Comparison of ENCODE assay signal across 8 mouse cellular contexts in genomic region chr9:86592676-86593668, GRCm38 (mm10). TPM values are rescaled to one million over a fixed set of nuclear protein-coding genes. Genes with fewer than 3 reads are reported as not detected.
DNase-seq lines count a peak whose midpoint lies in the region; ATAC-seq and TF ChIP-seq lines count a peak whose summit lies in the region.

No protein-coding gene starts in this region.

- H3K36me3 ChIP-seq in hindbrain, embryonic 14.5 days (replicated peaks; ENCODE audit: control insufficient read depth, insufficient read depth): no peaks in the 10 kb centered on the region; the same call in 1 of the 2 replicates
- no peaks in the 10 kb centered on the region for H3K36me3 ChIP-seq in hindbrain, embryonic 10.5 days
- H3K36me3 ChIP-seq in intestine, postnatal 0 days (ENCODE audit: control insufficient read depth, insufficient read depth): no peaks in the 10 kb centered on the region; the same call in 1 of the 2 replicates

- peak; percentile 76 for DNase-seq in hindbrain, embryonic 14.5 days (ENCODE audit: low spot score)
- DNase-seq in hindbrain, embryonic 10.5 days (ENCODE audit: low spot score): no peak
- DNase-seq in urinary bladder, postnatal 4 days (ENCODE audit: low spot score in 2 of 2): no peak
- no peak for DNase-seq in c-Kit-positive CD71-positive TER-119-positive erythroid progenitor cells, embryonic 14.5 days (ENCODE audit: low spot score)

- no peak overlapping the region for H3K4me3 ChIP-seq in hindbrain, embryonic 14.5 days (replicated peaks; ENCODE audit: low read length)
- H3K4me3 ChIP-seq in hindbrain, embryonic 10.5 days: no peak overlapping the region
- H3K4me3 ChIP-seq in bone marrow macrophage, adult 2 months (ENCODE audit: insufficient read depth, low read length): no peak overlapping the region
- no peak overlapping the region for H3K4me3 ChIP-seq in intestine, postnatal 0 days (ENCODE audit: low read depth, low read length)
- H3K4me3 ChIP-seq in olfactory bulb, adult 2 months (ENCODE audit: insufficient read depth, low read depth, low read length): no peak overlapping the region

- no peak overlapping the region for H3K9ac ChIP-seq in hindbrain, embryonic 14.5 days
- H3K9ac ChIP-seq in intestine, postnatal 0 days (ENCODE audit: low read depth, low read length): no peak overlapping the region

- WGBS in hindbrain, embryonic 14.5 days: 79% methylated on average over 19 of the region's 19 CpGs
- WGBS in hindbrain, embryonic 10.5 days: 81% methylated on average over 19 of the region's 19 CpGs
- WGBS in intestine, postnatal 0 days: 77% methylated on average over 19 of the region's 19 CpGs
- 46% methylated on average over 19 of the region's 19 CpGs for WGBS in olfactory bulb, adult 2 months

- TF ChIP-seq CTCF in bone marrow macrophage, adult 2 months (IDR thresholded peaks at IDR 0.05; ENCODE audit: low read depth, low read length): no peak
- TF ChIP-seq CTCF in intestine, postnatal 0 days (IDR thresholded peaks at IDR 0.05; ENCODE audit: low read depth): peak; percentile 80
- no peak for TF ChIP-seq CTCF in olfactory bulb, adult 2 months (IDR thresholded peaks at IDR 0.05; ENCODE audit: insufficient read depth, low read depth, low read length)

- H3K4me1 ChIP-seq in hindbrain, embryonic 14.5 days (replicated peaks; ENCODE audit: control insufficient read depth, insufficient read depth, low read length): no peaks in the 10 kb centered on the region
- H3K4me1 ChIP-seq in hindbrain, embryonic 10.5 days (replicated peaks): no peaks in the 10 kb centered on the region
- H3K4me1 ChIP-seq in bone marrow macrophage, adult 2 months (ENCODE audit: control insufficient read depth, insufficient read depth, low read length): peaks cover 14% of the 10 kb centered on the region
- H3K4me1 ChIP-seq in intestine, postnatal 0 days (replicated peaks; ENCODE audit: control insufficient read depth, insufficient read depth, low read length): no peaks in the 10 kb centered on the region
- peaks cover 11% of the 10 kb centered on the region for H3K4me1 ChIP-seq in olfactory bulb, adult 2 months (ENCODE audit: control insufficient read depth, insufficient read depth, low read length)

- 0 out of 2 replicates have a peak, but pooled peaks have one; percentile 44 for ATAC-seq in hindbrain, embryonic 14.5 days (ENCODE audit: low FRiP score)
- peak; percentile 69 for ATAC-seq in CD4-positive, CD25-positive, alpha-beta regulatory T cell, adult 4 months
- no peak for ATAC-seq in intestine, postnatal 0 days

- no peak overlapping the region for H3K4me2 ChIP-seq in hindbrain, embryonic 14.5 days (replicated peaks)
- no peak overlapping the region for H3K4me2 ChIP-seq in intestine, postnatal 0 days (replicated peaks; ENCODE audit: low read depth)

- no peak for TF ChIP-seq POLR2A in bone marrow macrophage, adult 2 months (IDR thresholded peaks at IDR 0.05; ENCODE audit: borderline replicate concordance, low read depth, low read length)
- no peak for TF ChIP-seq POLR2A in olfactory bulb, adult 2 months (IDR thresholded peaks at IDR 0.05; ENCODE audit: insufficient read depth, low read depth, low read length)

- no peaks in the 10 kb centered on the region for H3K9me3 ChIP-seq in hindbrain, embryonic 14.5 days (ENCODE audit: control insufficient read depth, low read length)
- no peaks in the 10 kb centered on the region for H3K9me3 ChIP-seq in hindbrain, embryonic 10.5 days
- no peaks in the 10 kb centered on the region for H3K9me3 ChIP-seq in intestine, postnatal 0 days (ENCODE audit: control insufficient read depth)

- no peak overlapping the region for H3K27ac ChIP-seq in hindbrain, embryonic 14.5 days
- H3K27ac ChIP-seq in hindbrain, embryonic 10.5 days: no peak overlapping the region
- H3K27ac ChIP-seq in bone marrow macrophage, adult 2 months (ENCODE audit: insufficient read depth, low read depth, low read length): peak overlapping the region; percentile 44
- H3K27ac ChIP-seq in intestine, postnatal 0 days (ENCODE audit: low read depth, low read length): no peak overlapping the region
- H3K27ac ChIP-seq in olfactory bulb, adult 2 months (ENCODE audit: insufficient read depth, low read depth, low read length): peak overlapping the region; percentile 85

- H3K27me3 ChIP-seq in hindbrain, embryonic 14.5 days (ENCODE audit: control insufficient read depth, insufficient read depth, low read length): no peaks in the 10 kb centered on the region
- no peaks in the 10 kb centered on the region for H3K27me3 ChIP-seq in hindbrain, embryonic 10.5 days (ENCODE audit: insufficient read depth, poor library complexity, severe bottlenecking)
- no peaks in the 10 kb centered on the region for H3K27me3 ChIP-seq in intestine, postnatal 0 days (replicated peaks; ENCODE audit: control insufficient read depth, insufficient read depth, low read length)

RNA-seq across cellular contexts. Expression of gene Rwdd2a, which starts 21.2 kb away (rescaled TPM):
- polyA plus RNA-seq in hindbrain, embryonic 14.5 days (2014; fragmentation: Nextera tagmentation; extraction: Ambion mirVana): 26.6 and 31.7 TPM in 2 replicates
- polyA plus RNA-seq in hindbrain, embryonic 10.5 days (2016; fragmentation: Nextera tagmentation; extraction: Ambion mirVana): 4.6 and 5.7 TPM in 2 replicates
- polyA plus RNA-seq in CD4-positive, CD25-positive, alpha-beta regulatory T cell, adult 4 months (2017; shearing (Covaris generic)): 1 to 10 TPM; 4.6 to 5.5 TPM
- polyA plus RNA-seq in bone marrow macrophage, adult 2 months (2012; ENCODE audit: insufficient read depth, insufficient read length, missing spikeins): 9.9 and 11.8 TPM in 2 replicates
- polyA plus RNA-seq in intestine, postnatal 0 days (2015; fragmentation: Nextera tagmentation; extraction: Ambion mirVana): 5.8 and 6.5 TPM in 2 replicates
- not detected in 2 replicates for polyA plus RNA-seq in olfactory bulb, adult 2 months (2012; ENCODE audit: insufficient read depth, insufficient read length, low replicate concordance, missing spikeins)

RNA-seq across cellular contexts. Expression of gene Pgm3, which starts 21.3 kb away (rescaled TPM):
- 33.3 and 38.6 TPM in 2 replicates for polyA plus RNA-seq in hindbrain, embryonic 14.5 days (2014; fragmentation: Nextera tagmentation; extraction: Ambion mirVana)
- 38.9 and 39.1 TPM in 2 replicates for polyA plus RNA-seq in hindbrain, embryonic 10.5 days (2016; fragmentation: Nextera tagmentation; extraction: Ambion mirVana)
- 10 to 100 TPM; 17.0 to 24.9 TPM for polyA plus RNA-seq in CD4-positive, CD25-positive, alpha-beta regulatory T cell, adult 4 months (2017; shearing (Covaris generic))
- polyA plus RNA-seq in bone marrow macrophage, adult 2 months (2012; ENCODE audit: insufficient read depth, insufficient read length, missing spikeins): 8.0 and 8.5 TPM in 2 replicates
- 84.4 and 85.0 TPM in 2 replicates for polyA plus RNA-seq in intestine, postnatal 0 days (2015; fragmentation: Nextera tagmentation; extraction: Ambion mirVana)
- not detected in 2 replicates for polyA plus RNA-seq in olfactory bulb, adult 2 months (2012; ENCODE audit: insufficient read depth, insufficient read length, low replicate concordance, missing spikeins)

Comparison
In these comparisons a context has a peak if more than half of its experiments do, and no peak if none do; other contexts are left out.
1. H3K27ac ChIP-seq: peak in bone marrow macrophage, adult 2 months (single experiment) and olfactory bulb, adult 2 months (single experiment); none in hindbrain, embryonic 14.5 days (single experiment), hindbrain, embryonic 10.5 days (single experiment) and intestine, postnatal 0 days (single experiment).